Mouse (Mus musculus): ENCODE measurements at regions not wholly inside any gene's neighbourhood (a gene's known extent, or its start where the extent isn't known, plus 50 kb on each side); places are given as distances from the start of the nearest gene placed in this dataset.

DNA sequence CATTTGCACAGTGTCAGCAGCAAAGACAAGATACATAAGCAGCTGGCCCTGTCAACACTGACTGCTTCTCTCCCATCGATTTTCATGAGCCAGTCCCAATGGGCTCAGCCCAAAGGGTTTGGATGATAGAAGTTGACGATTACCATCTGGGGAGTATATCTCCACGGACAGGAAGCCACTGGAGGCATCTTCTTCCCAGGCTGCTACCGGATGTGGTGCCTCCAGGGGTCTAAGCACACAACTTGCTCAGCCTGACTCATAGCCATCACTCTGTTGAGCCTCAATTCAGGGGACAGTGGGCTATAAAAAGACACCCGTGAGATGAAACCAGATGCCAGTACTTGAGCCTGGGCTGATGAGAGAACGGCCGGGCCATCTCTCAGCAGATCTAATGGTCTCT, 71.1 kb upstream of the Hif1a start:
- intact Hi-C loops (cut with DNase I): no loop called here
- DNase-seq: no peak

DNA sequence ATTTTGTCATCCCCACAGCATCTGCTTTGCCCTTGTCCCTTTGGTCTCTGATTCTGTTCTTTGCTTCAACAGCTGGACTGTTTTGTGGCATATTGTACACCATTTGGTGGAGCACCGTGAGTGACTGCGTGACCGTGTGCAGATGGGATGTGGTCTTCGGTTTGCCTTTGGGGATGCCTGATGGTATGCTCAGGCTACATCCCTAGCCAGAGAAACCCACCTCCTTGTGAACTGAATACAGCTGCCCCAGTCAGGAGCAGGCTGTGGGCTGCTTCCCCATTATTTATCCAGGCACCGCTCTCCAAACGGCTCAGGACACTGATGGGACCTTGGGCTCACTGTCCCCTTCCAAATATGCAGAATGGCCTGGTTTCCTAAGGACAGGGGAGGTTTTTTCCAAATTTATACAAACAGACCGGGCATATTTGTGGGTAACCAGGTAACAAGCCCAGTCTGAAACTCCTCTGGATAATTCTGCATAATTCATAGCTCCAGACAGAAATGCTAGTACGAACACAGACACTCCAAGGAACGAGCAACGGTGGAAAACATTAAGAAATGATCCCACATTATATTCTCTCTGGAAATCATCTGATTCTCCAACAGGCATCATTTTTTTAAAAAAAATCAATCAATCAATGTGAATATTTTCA, 70.5 kb upstream of the Hif1a start:
- intact Hi-C loops (cut with DNase I): no loop called here
- DNase-seq: no peak

DNA sequence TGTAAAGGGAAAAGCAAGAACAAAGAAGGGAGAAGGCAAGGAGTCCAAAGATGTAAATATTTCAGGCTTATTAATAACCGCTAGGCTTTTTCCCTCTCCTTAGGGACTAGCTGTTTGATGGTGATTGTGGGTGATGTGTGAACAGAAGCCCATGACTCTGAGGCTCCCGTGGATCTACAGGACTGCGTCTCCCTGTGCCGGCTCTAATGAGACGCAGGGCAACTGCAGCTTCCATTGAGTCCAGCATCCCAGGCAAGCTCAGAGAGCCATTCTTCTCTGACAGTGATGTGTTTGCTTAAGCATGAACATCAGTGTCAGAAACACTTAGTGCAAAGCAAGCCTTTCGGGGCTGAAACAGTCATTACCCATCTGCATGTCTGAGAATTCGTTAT, 70.0 kb upstream of the Hif1a start:
- no peak for DNase-seq
- intact Hi-C loops (cut with DNase I): no loop called here

DNA sequence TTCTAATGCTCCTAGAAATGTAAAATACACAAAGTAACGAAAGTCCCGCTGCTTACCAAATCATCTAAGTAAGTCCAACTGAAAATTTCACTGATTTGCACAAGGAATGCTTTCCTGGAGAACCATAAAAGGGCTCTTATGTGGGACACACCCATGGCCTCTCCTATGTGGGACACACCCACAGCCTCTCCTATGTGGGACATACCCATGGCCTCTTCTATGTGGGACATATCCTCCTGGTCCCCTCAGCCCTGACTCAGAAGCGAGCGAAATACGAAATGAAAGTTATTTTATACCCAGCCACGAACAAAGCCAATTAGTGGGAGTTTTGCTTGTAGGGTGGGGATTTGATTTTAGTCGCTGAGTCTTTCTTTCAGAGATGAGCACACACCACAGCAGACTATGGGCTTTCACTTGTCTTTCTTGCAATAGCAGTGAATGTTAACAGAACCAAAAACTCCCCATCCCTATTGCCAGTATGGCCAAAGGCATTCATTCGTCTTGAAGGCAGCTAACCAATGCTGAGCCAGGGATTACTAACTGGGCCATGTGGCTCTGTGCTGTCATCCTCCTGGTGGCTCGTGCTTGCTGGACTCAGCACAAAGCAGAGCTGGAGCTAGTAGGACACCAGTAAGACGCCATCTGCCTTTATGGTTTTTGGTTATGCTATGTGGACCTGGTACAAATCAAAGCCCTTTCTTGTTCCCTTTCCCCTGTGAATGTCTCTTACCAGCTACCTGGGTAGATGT, 69.4 kb upstream of the Hif1a start:
- intact Hi-C loops (cut with DNase I): no loop called here
- no peak for DNase-seq

DNA sequence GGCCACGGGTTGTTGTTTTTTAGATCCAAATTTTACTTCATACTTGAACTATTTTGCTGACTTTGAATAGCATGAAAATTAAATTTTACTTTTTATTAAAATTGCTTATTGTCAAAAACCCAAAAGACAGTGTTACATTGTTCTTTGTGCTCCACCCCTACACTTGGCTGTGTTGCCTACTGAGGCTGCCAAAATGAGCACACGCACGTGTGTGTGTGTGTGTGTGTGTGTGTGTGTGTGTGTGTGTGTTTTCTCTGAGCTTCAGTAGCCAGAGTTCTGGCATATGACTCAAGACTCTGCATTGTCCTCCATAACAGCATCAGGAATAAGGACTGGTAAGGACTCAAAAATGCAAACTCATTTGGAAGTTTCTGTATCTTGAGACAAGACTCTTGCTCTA, 68.4 kb upstream of the Hif1a start:
- intact Hi-C loops (cut with DNase I): no loop called here
- no peak for DNase-seq

DNA sequence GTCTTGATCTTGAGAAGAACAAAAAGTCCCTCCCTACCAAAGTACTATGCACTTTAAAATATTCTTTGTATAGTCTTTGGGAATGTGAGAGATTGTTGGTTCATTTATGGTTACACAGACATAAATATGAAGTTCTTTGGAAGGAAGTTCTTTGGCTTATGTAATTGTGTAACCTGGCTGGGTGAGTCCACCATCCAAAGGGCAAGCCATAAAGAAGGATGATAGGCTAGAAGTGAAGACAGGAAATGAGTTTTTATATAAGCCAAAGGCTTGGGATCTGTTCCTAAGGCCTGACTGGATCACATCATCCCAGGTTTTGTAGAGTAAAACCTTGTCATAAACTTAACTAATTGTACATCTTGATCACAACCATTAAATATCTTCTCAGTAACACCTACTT, 65.0 kb upstream of the Hif1a start:
- intact Hi-C loops (cut with DNase I): no loop called here
- no peak for DNase-seq

DNA sequence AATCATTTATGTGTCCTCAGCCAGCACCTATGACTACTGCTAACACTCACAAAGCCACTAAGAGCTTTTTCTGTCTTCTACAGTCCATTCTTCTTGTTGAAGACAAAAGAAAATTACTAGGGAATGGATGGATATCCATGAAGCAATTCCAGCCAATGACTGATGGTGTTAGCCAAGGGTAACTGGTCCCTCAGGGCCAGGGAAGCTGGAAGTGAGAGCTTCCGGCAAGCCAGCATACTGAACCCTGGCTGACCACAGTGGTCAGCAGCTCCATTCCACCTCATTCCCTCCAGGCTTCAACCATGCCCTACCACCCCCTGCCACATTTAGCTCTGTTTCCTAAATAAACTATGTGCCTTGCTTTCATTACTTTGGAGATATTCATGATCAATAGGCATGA, 64.1 kb upstream of the Hif1a start:
- no peak for DNase-seq
- intact Hi-C loops (cut with DNase I): no loop called here

DNA sequence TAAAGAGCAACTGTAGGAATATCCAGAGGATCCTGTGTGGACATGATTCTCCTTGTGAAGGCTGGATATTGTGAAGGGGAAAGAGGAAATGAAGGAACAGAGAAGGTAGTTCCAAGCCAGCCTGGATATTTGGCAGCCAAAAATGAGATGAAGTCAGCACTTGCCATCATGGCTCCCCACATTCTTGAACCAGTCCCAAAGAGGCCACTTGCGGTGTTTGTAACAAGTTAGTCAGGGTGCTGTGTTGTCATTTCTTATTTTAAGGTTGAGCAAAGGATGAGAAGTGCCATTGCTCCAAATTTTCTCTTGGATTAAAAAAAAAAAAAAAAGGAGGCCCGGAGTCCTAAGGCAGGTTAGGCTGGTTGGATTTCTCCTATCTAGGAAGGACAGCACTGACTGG, 63.3 kb upstream of the Hif1a start:
- peak in 1 of 2 experiments; percentile 36 for DNase-seq

DNA sequence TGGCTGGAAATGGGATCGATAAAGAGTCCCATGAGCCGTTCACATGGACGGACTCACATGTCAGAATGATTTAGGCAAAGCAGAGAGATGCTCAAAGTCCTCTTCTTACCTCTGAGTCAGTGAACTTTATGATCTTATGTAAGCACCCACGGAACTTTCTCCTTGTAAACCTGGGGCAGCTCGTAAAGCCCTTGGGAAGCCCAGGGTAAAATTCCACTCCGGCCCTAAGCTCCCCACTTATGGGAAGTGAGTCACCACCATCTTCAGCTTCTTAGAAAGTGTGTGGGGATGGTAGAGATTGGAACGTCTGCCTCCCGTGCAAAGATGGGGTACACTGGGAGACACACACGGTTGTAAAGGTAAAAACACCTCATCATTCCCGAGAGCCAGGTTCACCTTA, 62.8 kb upstream of the Hif1a start:
- DNase-seq: no peak
- intact Hi-C loops (cut with DNase I): no loop called here

More for the DNA sequence above, 63.3 kb upstream of the Hif1a start:
- intact Hi-C loops (cut with DNase I): no loop called here

DNA sequence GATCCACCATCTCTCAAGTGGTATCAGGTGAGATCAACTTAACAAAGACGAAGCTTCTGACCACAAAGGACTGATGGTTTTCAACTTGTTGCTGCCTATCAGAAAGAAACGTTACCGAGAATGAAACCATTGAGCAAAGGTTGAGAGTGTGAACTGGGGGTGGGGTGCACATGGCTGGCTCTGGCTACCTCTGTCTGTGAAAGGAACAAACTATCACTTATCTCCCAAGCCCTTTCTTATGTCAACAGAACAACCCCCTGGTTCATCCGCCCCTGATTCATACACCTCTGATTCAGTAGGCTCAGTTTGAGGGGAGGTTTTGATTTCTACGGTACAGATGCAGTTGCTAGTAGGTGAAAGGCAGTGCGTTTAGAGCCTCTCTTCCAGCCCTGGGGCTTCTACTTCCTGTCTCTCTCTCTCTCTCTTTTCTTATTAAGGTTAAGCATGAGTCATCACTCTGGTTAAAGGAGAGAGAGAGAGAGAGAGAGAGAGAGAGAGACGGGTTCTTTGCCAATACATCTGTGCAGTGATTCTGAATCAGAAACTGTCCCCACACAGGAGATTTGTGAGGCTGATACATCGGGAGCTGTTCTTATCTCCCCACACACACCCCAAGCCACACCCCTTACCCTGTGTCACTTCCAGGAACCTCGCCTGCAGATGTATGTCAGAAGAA, 59.0 kb upstream of the Hif1a start:
- no peak for DNase-seq
- intact Hi-C loops (cut with DNase I): no loop called here

DNA sequence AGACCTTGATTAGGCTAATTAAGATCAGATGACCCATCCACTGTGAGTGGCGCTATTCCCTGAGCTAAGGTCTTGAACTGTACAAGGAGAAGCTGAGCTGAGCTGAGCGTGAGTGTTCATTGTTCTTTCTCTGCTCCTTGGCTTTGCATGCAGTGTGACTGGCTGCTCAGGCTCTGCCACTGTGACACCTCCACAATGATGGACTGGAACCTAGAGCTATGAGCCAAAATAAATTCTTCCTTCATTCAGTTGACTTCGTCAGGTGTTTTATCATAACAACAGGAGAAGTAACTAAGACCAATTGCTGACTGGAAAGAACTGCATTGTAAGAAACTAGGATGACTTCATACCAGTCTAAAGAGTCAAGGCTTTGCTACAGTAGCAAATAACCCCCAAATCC, 56.4 kb upstream of the Hif1a start:
- intact Hi-C loops (cut with DNase I): no loop called here
- no peak for DNase-seq

DNA sequence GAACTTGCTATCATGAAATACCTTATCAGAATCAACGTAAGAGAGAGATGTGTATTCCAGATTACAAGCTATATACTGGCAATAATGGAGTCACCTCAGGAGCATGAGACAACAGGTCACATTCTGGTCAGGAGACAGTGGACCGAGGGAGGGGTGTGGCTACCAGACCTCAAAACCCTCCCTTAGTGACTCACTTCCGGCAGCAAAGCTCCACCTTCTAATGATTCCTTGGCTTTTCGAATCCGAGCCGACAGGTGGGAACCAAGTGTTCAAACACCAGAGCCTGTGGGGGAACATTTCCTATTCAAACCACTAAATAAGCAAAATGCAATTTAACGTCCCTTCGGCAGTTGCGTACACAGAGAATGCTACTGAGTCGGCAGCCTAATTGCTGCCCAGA, 54.5 kb upstream of the Hif1a start:
- intact Hi-C loops (cut with DNase I): no loop called here
- DNase-seq: no peak

DNA sequence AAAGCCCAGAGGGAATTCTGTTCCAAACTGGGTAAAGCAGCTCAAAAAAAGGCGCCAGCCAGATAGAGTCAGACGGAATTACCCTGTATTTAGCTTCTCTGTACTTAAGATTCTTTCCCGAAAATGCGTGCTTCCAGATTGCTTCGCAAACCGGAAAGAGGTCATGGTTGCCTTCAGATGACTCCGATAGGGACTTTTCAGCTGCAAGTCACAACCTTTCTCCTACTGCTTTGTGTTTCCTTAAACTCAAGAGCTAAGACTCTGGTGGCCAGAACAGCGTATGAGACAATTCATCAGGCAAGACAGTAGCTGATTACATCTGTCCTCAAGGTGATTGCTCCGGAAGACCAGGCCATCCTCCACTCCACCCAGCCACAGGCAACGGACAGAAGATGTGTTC, 53.8 kb upstream of the Hif1a start:
- intact Hi-C loops (cut with DNase I): no loop called here
- no peak for DNase-seq

DNA sequence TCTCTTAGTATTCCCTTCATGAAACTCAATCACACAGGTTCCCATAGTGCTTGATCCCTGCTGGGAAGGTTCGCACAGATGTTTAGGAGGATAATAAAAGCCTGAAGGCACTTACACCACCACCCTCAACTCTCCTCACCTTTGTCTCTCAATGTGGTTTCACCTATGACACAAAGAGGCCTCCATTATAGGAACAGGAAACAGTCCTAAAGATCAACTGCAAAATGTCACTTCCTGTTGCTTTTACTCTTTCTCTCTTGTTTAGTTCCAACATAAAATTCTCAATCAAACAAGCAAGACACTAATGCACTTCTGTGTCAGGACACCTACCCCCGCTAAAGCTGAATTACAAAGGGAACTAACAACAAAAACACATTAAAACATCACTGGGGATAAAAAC, 50.3 kb upstream of the Hif1a start:
- no peak for DNase-seq
- intact Hi-C loops (cut with DNase I): no loop called here
